Mouse (Mus musculus) CD4-positive helper T cell, adult 2 months (primary cell): ENCODE measurements around the gene Olfr510.
"Not testable (repeated sequence)": the region's sequence is repeated elsewhere in the genome, so short reads cannot be mapped to it uniquely, and the experiment has no call there.

Experiments
- DNase-seq: peaks from one replicate; pipeline ENCODE4 v3.0.0-alpha.2; 2012; ENCODE audit warnings: low read depth, missing footprints, low spot score

Olfr510 gene

GRCm38 (mm10) chr7:108666118-108666517 lies at the start of gene Olfr510:
TSS of gene Olfr510 (plus strand) at chr7:108666418.
- no peak for DNase-seq

- DNase-seq = not testable (repeated sequence)
Observed at GRCm38 (mm10) chr7:108616781-108617180, 49.4 kb upstream of the Olfr510 start.

GRCm38 (mm10) chr7:108621514-108621913 lies 44.7 kb upstream of the Olfr510 start, which contains the start of gene Olfr507:
TSS of gene Olfr507 (plus strand) at chr7:108621814.
- no peak for DNase-seq

DNA sequence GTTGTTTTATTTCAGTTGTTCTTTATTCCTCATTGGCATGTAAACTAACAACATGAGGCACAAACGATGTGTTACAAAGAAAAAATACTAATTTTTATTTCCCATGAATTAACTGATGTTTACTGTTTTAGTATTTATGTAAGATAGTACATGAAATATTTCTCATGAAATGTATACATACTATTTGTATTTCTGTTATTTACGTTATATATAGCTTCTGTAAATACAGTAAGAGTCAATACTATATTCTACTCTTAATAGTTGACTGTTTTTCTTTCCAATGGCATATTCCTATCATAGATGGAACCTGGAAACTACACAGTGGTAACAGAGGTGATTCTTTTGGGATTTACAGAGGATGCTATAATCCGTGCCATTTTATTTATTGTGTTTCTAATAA lies 36.5 kb upstream of the Olfr510 start, which contains the start of gene Olfr508:
TSS of gene Olfr508 (plus strand) at position 301 of the 400 bp plus-strand sequence.
- no peak for DNase-seq

DNA sequence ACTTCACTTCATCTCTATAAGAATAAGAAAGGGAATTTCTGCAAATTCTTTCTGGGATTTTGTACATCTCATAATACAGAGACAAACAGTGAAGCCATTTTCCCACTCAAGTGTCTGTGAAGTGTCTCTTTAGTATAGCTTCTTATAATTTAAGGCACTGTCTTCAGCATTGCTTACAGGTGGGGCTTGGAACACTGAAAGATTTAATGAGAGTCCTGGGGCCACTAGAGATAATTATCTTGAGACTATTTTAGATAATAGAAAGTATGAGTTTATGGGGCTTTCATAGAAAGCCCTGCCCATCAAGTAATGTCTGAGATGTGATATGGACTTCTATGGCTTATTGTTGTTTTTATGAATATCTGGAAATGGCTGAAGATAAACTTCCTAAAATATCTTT lies 14.4 kb upstream of the Olfr510 start, which contains the start of gene Olfr509:
TSS of gene Olfr509 (minus strand) at position 101 of the 400 bp plus-strand sequence.
- no peak for DNase-seq

- DNase-seq = no peak
Observed at GRCm38 (mm10) chr7:108662419-108662818, 3.8 kb upstream of the Olfr510 start.

DNA sequence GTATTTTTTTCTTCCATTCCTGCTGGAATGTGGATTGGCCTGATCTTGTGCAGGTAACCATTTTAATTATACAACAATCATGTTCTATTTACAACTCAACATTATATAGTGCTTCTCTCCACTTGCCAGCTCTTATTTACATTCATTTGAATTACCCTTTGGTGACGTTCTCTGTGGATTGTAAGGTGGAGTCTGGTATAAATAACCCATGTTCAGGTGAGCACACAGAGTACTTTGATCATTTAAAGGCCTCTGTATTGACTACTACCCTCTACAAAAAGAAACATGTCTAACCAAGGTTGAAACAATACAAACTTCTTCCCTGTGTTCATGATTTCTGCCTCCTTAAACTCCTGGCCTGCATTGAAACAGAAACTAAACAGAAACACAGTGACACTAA lies 4.8 kb downstream of the Olfr510 start:
- DNase-seq = no peak

GRCm38 (mm10) chr7:108678886-108679285 lies 12.7 kb downstream of the Olfr510 start:
- DNase-seq = no peak

DNA sequence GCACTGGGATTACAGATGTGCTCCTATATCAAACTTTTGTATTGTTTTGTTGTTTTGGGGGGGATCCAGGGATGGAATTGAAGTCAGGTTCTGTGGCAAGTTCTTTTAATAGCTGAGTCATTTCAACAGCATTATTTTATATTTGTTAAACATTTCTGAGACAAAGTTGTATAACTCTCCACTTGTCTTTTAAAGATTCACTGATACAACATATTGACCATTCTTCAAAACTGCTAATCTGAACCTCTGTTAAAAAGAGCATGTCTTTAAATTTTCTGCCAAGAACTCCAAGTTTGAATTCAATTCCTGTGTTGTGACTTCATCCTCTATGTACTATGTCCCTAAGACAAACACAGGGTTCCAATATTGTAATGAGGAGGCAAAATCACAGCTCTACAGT lies 46.8 kb downstream of the Olfr510 start, which contains the start of gene Olfr512:
TSS of gene Olfr512 (plus strand) at position 301 of the 400 bp plus-strand sequence.
- DNase-seq = no peak
